Mouse (Mus musculus) layer of hippocampus, adult 9-11 months (tissue): ENCODE data around the gene Btbd18.
"Not testable (repeated sequence)": the region's sequence is repeated elsewhere in the genome, so short reads cannot be mapped to it uniquely, and the experiment has no call there.

ENCODE experiments used
- DNase-seq: peaks from one replicate; pipeline ENCODE4 v3.0.0; 2022

Gene Btbd18

DNA sequence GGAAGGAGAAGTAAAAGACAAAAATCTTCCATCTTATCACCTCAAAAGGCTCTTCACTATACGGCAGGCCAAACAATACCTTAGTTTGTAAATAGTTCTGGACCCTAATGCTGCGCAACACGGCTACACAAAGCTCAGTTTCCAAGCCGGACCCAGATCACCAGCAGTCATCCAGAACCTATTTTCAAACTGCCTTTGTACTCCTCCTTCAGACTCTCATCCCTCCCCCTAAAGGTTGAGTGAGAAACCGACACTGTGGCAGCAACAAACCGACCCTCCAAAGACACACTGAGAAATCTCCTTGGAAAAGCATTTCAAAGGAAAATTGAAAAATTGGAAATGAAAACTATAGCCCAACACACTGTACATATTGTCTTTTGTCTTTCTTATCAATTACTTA is 10.5 kb upstream of the Btbd18 start:
- DNase-seq = no peak

DNA sequence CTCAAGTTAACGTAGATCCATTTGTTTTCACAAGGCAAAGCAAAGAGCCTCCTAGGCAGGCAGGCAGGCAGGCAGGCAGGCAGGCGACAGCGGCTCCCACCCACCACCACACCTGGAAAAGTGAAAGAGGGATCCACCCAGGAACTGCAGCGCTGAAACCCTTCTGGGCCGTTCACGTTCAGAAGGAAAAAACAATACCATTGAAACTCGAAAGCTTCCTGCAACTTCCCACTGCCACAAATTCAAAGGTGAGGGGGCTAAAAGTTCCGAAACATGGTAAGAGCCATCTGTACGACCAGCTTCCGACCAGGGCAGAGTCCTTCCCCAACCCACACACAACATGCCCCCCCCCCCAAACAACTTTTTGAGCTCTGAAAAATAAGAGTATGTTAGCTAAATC is 9.2 kb upstream of the Btbd18 start:
- DNase-seq = no peak

DNA sequence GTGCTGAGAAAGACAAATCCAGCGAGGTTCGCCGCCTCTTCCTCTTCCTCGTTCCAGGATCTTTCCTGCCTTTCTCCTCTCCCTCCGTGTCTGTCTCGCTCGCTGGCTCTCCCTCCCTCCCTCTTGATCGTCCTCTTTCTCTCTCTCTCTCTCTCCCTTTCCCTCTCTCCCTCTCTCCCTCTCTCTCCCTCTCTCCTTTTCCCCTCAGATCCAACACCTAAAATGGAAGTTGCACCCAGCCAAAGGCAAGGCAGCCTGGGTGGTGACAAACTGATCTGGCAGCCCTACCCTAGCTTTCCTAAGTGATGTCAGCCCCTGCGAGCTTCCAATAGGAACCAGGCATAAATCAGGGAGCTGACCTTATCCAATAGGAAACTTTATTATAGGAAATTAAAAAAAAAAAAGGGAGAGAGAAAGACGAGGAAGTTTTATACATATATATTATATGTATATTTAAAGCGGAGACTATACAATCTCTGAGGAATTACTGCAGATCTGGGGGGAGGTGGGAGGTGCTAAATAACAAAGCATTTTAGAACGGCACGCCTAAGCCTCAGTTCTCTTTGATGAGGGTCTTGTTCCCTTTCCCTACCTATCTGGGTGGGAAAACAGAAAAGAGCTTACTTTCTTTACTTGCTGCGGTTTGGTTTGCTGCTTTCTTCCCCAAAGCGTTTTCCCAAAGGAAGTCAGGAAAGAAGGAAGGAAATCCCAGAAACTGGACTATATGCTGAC is 8.2 kb upstream of the Btbd18 start, which contains the start of gene Ctnnd1:
Gene Ctnnd1, minus strand, starts transcription at position 302 of the 732 bp plus-strand sequence.
- DNase-seq = peak; percentile 93

DNA sequence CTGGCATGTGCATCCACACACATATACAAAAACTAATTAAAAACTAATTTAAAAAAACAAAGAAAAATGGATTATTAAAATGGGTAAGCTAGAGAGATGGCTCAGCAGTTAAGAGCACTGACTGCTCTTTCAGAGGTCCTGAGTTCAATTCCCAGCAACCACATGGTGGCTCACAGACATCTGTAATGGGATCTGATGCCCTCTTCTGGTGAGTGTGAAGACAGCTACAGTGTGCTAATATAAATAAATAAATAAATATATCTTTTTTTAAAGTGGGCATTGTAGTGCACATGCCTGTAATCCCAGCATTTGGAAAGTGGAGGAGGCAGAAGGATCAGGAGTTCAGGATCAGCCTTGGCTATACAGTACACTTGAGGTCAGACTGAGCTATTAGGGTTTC is 5.5 kb upstream of the Btbd18 start:
- no peak for DNase-seq

DNA sequence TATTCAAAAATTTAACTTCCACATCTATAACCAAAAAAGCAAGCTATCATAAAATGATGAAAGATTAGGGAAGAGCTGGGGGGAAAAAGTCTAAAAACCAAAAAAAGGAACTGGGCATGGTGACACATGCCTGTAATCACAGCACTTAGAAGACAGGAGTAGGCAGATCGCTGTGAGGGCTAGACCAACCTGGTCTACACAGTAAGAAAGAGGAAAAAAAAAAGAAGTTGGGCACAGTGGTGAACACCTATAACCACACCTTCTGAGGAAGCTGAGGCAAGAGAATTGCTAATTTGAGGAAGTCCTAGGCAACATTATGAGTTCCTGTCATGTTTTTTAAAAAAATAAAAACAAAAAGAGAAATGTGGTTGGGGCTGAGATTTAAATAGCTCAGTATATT is 3.0 kb upstream of the Btbd18 start:
- no peak for DNase-seq

DNA sequence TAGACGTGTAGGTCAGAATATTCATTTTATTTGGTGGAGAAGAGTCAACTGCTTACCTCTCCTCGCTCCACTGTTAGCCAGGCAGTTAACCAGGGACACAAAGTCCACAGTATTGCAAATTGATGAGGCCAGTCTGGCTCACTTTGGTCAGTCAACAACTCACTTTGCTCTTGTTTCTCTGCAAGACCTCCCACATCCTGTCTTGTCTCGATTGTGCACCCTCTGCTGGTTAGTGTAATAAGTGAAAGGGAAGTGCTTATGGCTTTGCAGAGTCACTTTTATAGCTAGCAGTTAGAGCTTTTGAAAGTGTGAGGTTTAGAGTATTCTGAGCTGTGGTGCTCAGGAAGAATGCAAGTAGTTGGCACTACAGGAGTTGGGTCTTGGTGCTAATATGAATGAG is 1.4 kb downstream of the Btbd18 start:
- DNase-seq = peak; percentile 68

DNA sequence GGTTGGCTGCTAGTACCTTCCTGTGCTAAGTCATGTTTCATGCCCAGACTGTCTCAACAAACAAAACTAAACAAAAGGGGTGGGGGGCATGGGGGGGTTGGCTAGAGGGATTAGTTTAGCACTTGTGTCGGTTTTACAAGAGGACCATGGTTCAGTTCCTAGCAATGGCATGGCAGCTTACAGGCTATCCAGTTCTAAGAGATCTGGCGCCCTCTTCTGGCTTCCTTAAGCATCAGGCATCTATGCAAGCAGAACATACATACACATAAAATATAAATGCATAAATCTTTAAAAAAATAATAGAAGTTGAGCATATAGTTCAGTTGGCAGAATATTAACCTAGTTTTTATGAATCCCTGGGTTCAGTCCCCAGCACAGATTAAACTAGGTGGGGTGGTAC is 4.0 kb downstream of the Btbd18 start:
- DNase-seq = no peak

DNA sequence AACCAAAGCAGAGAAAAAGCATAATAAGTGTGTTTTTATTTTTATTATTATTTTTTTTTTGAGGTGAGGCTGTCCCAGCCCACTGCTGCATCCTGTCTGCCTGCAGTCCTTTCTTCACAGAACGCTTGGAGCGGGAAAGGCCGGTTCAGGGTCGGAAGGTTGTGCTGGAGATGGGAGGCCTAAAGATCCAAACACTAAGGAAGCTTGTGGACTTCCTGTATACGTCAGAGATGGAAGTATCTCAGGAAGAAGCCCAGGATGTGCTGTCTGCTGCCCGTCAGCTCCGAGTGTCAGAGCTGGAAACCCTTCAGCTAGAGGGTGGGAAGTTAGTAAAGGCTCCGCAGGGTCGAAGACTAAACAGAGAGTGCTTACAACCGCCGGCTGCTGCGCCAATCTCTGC is 7.2 kb downstream of the Btbd18 start:
- DNase-seq = no peak

DNA sequence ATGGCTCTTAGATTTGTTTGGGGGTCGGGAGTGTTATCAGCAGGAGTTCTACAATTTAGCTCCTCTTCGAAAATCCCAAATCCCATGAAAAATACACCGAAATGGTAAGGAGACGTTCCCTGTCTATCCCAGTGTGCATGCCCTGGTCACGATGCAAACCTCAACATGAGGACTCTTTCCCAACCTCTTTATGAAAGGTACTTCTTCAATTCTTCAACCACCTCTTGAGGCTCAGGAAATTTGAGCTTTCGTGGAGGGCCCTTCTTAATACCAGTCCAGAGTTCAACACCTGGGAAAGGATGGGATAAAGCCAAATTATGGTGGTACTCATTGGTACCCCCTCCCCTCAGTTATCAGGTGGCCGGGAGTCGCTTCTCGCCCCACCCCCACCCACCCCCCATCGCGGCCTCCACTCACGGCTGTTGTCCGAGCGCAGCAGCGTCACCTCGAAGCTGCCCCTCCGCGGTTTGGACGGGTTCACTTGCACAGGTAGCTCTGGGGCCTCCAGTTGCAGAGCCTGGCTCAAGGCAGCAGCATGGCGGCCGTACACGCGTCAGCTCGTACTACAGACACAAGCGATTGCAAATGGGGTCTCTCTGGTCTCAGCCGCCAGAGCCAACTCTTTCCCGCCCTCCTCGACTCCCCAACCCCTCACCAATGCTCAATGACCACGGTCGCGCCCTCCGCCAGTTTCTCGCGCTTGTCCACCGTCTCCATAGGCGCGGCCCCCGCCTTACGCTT is 11.1 kb downstream of the Btbd18 start:
- peak; percentile 23 for DNase-seq

DNA sequence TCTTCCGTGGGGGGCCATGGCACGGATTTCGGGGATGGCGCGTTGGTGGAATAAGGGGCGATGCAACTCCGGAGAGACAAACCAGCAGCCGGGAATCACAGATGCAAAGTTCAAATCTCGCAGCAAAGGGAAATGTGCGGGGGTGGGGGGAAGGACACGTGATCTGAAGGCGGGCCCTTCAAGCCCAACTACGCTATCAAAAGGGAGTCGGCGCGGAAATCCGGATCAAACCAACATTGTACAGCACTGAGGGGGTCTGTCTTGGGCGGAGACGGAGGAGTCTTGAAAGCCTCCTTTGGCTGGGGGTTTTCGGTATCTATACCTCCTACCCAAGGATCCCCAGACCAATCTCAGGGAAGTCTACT is 11.7 kb downstream of the Btbd18 start, which contains the start of gene Selenoh:
Gene Selenoh, minus strand, starts transcription at position 202 of the 365 bp plus-strand sequence.
- peak; percentile 89 for DNase-seq

DNA sequence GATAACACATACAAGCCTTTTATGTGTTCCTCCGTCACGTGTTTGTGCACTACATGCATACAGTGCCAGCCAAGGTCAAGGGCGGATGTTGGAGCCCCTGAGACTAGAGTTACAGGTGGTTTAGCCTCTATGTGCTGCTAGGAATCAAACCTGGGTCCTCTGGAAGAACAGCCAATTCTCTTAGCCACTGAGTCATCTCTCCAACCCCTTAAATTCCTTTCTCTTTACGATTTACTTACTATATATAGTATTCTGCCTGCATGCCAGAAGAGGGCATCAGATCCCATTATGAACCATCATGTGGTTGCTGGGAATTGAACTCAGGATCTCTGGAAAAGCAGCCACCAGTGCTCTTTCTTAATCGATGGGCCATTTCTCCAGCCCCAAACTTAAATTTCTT is 12.7 kb downstream of the Btbd18 start:
- not testable (repeated sequence) for DNase-seq

DNA sequence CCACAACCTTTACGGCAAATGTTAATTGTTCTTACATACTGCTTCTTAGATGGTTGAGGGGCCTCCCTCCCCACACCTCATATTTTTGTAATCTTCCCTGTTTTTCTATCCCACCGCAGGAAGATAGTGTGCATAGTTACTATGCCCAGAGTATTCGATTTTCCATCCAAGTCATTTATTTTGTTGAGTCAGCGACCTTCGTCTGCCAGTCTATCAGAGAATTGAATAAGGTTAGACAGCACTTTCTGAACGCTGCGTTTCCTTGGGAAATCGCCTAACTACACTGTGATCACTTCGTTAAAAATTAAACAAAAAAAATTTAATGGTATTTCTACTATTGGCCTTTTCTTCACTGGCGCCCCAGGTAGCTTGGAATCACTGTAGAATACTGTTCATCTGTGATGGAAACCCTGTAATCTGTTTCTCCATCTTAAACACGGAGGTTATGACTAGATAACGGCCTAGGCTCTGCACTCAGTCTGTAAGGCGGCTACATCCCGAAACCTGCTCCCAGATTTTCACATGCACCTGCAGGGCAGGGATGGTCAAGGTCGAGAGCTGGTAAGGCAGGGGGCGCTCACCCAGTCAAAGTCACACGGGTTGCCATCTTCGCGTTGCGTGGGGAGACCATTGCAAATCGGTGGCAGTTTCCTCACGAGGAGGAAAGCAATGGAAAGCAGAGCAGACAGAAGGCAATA is 18.5 kb downstream of the Btbd18 start:
- DNase-seq = no peak

DNA sequence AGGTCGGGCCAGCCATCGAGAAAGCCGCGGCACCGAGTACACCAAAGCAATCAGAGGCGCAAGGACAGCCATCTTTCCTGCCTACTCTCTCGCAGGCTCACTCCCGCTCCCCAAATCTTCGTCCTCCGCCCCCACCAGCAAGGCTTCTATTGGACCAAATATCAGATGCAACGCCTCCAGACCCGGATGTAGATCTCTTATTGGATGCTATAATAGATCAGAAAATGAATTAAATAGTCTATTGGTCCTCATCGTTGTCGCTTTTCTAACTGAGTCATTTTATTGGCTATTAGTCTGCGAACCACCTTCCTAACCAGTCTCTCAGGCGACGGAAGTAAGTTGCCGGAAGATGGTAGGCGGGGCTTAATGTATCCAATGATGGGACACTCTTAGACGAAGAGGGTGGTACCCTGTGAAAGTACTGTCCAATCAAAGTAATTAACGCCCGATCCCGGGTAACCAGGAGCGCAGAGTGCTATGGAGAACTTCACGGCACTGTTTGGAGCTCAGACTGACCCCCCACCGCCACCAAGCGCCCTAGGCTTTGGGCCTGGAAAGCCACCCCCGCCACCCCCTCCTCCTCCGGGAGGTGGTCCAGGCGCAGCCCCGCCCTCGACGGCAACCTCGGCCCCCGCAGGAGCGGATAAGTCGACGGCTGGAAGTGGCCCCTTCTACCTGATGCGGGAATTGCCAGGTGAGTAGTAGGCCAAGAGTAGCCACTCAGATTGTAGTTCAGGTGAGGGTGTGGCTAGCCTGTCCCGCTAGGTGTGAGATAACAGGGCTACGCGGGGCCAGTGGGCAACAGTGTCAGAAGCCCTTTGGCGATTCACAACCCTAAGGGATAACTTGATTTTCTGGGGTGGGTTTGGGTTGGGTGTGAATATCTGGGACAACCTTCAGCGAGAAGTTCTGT is 19.3 kb downstream of the Btbd18 start, which contains the start of the genes Gm28635 and Med19:
Gene Gm28635, minus strand, starts transcription at position 74 of the 913 bp plus-strand sequence.
Gene Med19, plus strand, starts transcription at position 435 of the 913 bp plus-strand sequence.
- peak; percentile 99 for DNase-seq

DNA sequence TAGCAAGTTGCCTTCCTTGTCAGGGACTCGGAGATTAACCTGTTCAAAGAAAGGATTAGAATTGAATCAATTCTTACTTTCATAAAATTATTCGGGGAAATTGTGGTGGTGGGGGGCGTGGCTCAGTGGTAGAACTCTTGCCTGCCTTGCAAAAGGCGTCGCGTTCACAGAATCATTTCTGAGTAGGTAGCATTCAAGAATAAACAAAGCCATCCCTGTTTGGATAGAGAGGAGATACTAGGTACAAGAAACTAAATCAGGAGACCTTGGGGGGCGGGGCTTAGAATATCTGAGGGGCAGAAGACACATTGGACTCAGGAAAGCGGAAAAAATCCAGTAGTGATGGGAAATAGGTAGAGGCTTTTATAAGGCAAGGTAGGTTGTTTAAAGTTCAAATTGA is 20.1 kb downstream of the Btbd18 start, which contains the start of gene Tmx2:
Gene Tmx2, minus strand, starts transcription at position 125 of the 400 bp plus-strand sequence.
- no peak for DNase-seq

DNA sequence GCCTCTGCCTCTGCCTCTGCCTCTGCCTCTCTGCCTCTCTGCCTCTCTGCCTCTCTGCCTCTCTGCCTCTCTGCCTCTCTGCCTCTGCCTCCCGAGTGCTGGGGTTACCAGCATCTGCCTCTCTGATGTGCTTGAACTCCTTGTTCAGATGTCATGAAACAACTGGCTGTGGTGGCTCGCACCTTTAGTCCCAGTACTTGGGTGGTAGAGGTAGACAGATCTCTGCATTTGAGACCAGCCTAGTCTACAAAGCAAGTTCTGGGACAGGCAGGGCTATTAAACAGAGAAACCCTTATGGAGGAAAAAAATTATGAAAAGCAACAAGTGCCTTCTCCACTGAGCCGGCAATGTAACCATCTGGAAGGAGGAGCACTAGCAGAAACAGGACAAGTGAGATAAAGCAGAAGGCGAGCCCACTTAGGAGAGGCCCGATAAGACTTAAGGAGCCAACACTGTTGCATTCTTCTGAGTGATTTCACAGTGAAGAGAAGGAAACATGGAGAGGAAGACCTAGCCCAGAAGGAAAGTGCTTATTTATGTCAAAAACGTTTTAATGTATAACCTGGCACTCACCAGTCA is 23.8 kb downstream of the Btbd18 start:
- no peak for DNase-seq

DNA sequence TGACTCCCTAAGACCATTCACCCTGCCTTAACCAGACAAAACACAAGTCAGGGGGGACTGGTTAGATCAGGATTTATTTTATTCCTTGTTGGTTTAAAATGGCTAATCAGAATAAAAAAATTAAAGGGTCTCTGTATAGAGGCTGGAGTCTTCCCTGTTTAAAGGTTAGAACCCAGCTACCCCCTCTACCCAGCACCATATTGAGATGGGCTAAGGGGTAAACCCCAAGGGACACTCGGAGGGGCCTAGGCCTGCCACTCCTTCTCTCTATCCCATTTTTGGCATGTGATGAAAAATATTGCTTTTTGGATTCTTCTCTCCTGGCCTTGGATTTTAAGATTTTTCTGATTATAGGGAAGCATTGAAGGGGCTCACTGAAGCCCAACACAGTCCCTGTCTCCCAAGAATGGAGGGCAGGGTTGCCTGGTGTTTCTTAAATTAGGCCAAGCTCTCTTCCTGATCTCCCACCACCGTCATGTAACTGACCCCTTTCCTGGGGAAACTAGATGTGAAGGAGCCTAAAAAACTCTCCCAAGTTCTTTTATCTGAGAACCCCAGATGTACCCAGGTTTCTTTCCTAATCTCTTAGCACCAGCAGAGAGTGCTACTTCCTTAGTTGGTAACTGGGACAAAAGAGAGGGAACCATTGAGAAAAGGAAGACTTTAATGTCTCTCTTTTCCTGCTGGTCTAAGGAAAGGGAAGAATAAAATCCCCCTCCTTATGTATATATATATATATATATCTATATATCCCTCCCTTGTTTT is 29.4 kb downstream of the Btbd18 start:
- DNase-seq = no peak

DNA sequence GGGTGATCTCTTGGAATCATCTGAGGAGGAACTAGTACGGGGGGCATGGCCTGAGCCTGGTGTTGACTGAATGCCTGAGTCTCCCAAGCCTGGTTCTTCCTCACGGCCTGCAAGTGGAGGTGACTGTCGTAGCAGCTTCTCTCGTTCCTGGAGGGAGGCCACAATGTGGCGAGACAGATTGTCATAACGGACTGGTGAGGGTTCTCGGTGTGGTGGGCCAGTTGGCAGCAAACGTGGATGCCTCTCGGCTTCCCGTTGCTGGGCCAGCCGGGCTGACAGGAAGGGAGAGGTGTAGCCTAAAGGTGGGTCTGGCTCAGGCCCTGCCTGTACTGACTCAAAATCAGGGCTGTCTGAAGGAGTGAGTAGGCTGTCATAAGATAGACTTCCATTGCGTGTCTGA is 31.2 kb downstream of the Btbd18 start:
- no peak for DNase-seq

DNA sequence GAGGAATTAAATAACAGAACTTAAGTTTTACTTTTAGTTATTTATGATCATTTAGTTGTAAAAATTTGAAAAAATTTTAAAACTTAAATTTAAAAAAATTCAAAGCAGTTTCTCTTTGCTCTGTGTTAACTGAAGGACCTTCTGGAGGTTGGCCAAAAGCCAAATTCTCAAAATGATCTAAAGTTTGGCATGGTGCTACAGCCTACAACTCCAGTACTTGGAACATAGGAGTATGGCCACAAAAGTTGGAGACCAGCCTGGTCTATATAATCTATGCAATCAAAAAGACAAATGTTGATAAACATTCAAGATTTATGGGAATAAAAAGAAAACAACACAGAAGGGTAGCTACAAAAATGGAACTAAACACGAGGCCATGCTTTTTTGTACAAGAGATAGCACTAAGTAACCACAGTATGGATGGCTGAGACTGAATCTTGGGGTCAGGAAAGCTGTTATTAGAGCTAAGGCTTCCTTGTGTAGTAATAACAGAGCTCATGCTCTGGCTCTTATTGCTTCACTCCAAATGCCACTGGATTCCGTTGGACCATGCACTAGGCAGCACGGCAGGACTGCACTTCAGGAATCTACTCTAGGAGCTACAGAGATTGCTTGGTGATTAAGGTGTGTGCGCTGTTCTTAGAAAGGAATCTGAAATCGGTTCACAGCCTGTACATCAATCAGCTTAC is 36.3 kb downstream of the Btbd18 start:
- DNase-seq = no peak

DNA sequence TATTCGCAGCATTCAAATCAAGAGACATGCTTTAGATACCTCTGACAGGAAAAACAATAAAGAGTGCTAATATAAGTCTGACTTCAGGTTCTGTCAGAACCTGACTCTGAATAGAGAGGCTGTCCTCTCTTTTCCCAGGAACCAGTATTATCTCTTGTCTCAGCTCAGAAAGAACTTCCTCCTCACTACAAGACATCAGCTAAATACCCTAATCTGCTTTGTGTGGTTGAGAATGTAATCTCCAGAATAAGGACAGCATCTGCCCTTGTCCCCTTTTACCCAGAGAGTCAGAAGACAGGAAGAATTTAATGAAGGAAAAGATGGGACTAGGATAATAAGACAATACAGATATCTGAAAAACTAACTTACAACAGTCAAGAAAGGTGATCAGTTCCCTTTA is 44.6 kb downstream of the Btbd18 start:
- DNase-seq = no peak

DNA sequence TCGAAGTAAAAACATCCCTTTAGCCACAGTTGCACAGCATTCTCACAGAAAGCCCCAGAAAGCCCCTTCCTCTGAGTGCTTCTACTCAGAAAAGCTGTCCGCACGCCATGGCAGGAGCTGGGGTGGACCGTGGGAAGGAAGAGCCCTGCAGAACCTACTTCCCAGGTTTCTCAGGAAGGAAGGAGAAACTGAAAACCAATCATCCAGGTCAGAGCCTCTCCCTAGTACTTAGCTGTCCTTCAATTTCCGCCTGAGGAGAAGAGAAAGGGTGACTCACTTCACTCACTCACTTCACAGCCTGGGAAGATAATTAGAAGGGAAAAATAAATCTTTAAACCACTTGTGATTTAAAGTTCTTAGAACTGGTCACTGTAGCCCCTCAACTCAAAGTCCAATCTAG is 45.5 kb downstream of the Btbd18 start:
- no peak for DNase-seq

DNA sequence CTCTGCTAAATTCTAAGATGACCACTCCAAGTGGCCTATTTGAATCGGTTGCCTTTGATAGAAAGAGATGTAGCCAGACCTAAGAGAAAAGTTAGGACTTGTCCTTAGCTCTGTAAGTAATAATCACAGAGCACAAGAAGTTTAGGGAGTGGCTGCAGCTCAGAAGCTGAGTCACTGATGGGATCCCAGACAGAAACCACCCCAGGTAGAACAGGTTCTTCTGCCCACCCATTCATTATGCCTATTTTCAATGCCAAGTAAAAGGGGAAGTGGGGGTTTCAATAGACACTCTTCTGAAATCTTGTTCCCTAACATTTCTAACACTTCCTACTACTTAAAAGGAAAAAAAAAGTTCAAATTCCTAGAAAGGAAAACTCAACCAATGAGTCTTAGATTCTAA is 46.4 kb downstream of the Btbd18 start:
- no peak for DNase-seq
